Mouse (Mus musculus) ES-E14 (cell line): ENCODE measurements around the gene Dpp6.

Source experiments
- CHD2 ChIP-seq: IDR thresholded peaks from 2 replicates; pipeline ENCODE4 v1.6.1; 2014; ENCODE audit warnings: mild to moderate bottlenecking, low read depth, low read length, inconsistent platforms
- MAFK ChIP-seq: IDR thresholded peaks from 2 replicates; pipeline ENCODE4 v1.6.1; 2014; ENCODE audit warnings: mild to moderate bottlenecking, low read depth, low read length, inconsistent platforms; ENCODE audit not compliant: insufficient read depth
- ZC3H11A ChIP-seq: IDR thresholded peaks from 2 replicates; pipeline ENCODE4 v1.6.1; 2012; ENCODE audit warnings: low read depth, mild to moderate bottlenecking, inconsistent platforms, low read length, borderline replicate concordance
- ZNF384 ChIP-seq: IDR thresholded peaks from 2 replicates; pipeline ENCODE4 v1.6.1; 2012; ENCODE audit warnings: low read depth, low read length, inconsistent platforms

DNA sequence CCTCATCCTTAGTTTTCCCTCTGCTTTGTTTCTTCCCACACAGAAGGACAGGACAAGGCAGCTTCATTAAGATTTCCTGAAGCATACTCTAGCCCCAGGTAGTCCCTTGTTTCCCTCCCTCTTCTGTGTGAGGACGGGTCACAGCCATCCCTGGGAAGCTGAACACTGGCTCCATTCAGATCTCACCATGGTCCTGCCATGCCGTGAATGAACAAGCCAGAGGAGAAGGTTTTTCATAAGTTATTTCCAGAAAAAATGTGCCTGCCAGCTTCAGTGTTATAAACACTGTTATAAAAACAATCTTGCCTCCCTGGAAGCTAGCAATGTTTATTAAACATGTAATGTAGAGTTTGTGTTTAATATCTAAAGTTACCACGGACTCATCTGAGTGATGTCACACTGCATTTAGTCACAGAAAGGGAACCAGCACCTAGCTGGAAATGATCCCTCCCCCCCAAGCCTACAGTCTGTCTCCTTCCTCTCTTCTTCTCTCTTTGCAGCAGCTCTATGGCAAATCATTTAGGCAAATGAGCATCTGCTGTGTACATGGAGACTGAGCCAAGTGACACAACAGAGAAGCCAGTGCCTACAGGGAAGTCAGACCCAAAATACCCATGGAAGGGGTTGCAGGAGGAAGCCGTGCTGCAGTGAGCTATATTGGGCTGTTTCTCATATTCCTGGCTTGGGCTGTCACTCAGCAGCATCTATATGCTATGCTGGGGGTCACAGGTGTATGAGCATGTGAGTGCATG is 128.3 kb downstream of the Dpp6 start:
- TF ChIP-seq MAFK (no peak), CHD2 (no peak), ZC3H11A (no peak), ZNF384 (no peak)
